Mouse (Mus musculus) ES-E14 (cell line): Measurements from ENCODE around the gene Gm28051.

ENCODE experiments used
- CHD2 ChIP-seq: IDR thresholded peaks from 2 replicates; pipeline ENCODE4 v1.6.1; 2014; ENCODE audit warnings: mild to moderate bottlenecking, low read depth, low read length, inconsistent platforms
- HCFC1 ChIP-seq: IDR thresholded peaks from 2 replicates; pipeline ENCODE4 v1.6.1; 2012; ENCODE audit warnings: low read length, inconsistent platforms, borderline replicate concordance; ENCODE audit not compliant: insufficient read depth
- MAFK ChIP-seq: IDR thresholded peaks from 2 replicates; pipeline ENCODE4 v1.6.1; 2014; ENCODE audit warnings: mild to moderate bottlenecking, low read depth, low read length, inconsistent platforms; ENCODE audit not compliant: insufficient read depth
- ZC3H11A ChIP-seq: IDR thresholded peaks from 2 replicates; pipeline ENCODE4 v1.6.1; 2012; ENCODE audit warnings: low read depth, mild to moderate bottlenecking, inconsistent platforms, low read length, borderline replicate concordance
- ZNF384 ChIP-seq: IDR thresholded peaks from 2 replicates; pipeline ENCODE4 v1.6.1; 2012; ENCODE audit warnings: low read depth, low read length, inconsistent platforms

DNA sequence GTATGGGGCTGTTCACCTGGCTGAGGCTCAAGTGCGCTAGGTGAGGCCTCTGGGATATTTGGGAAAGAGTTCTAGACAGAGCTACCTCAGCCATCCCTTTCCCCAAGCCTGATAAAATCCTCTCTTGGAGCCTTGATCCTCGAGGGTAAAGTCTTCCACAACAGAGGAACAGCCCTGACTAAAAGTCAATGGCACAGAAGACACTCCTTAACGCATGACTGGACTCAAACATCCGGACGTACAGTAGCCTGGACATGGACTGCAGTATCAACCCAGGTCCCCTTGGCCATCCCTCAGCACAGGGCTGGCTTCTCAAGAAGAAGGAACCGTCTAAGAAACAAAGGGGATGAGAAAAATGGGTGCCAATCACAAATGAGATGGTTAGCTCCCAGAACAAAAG, 74.1 kb downstream of the Gm28051 start:
- TF ChIP-seq ZC3H11A (no peak), HCFC1 (no peak), CHD2 (no peak), ZNF384 (no peak), MAFK (no peak)
